Mouse (Mus musculus) midbrain, embryonic 14.5 days (tissue): ENCODE data around the gene Sox6. TPM values are rescaled to one million over a fixed set of nuclear protein-coding genes. Genes with fewer than 3 reads are reported as not detected.
A peak's percentile ranks its signal among the peaks of the same experiment; 100 is the strongest.

ENCODE experiments used
- ATAC-seq: fragments of 200-750 bp; cut with Nextera tagmentation; 2 replicates; pipeline ENCODE4 v1.8.0; 2017; ENCODE audit warnings: moderate number of reproducible peaks, moderate library complexity; ENCODE audit not compliant: low FRiP score, low TSS enrichment
- DNase-seq: peaks from one replicate; pipeline ENCODE4 v3.0.0-alpha.2; 2015
- H3K27ac ChIP-seq: fragments of 300-500 bp; sonication (generic); replicated peaks from 2 replicates; pipeline ENCODE4 v1.5.1; 2014; ENCODE audit warnings: mild to moderate bottlenecking, low read depth, low read length, moderate library complexity
- H3K27me3 ChIP-seq: fragments of 300-500 bp; sonication (generic); 2 replicates; pipeline ENCODE4 v1.6.1; 2014; ENCODE audit warnings: low read length, control low read depth, mixed read lengths; ENCODE audit not compliant: control insufficient read depth, insufficient read depth
- H3K36me3 ChIP-seq: fragments of 300-500 bp; sonication (generic); 2 replicates; pipeline ENCODE4 v1.6.1; 2014; ENCODE audit warnings: low read length, control low read depth; ENCODE audit not compliant: control insufficient read depth, insufficient read depth
- H3K4me1 ChIP-seq: fragments of 300-500 bp; sonication (generic); 2 replicates; pipeline ENCODE4 v1.6.1; 2014; ENCODE audit warnings: mild to moderate bottlenecking, antibody characterized with exemption, low read length, control low read depth; ENCODE audit not compliant: control insufficient read depth, insufficient read depth
- H3K4me2 ChIP-seq: fragments of 300-500 bp; sonication (generic); 2 replicates; pipeline ENCODE4 v1.6.1; 2014; ENCODE audit warnings: mild to moderate bottlenecking, low read length, moderate library complexity
- H3K4me3 ChIP-seq: fragments of 300-500 bp; sonication (generic); replicated peaks from 2 replicates; pipeline ENCODE4 v1.5.1; 2014; ENCODE audit warnings: low read depth, low read length
- H3K9ac ChIP-seq: fragments of 300-500 bp; sonication (generic); replicated peaks from 2 replicates; pipeline ENCODE4 v1.6.1; 2014; ENCODE audit warnings: mild to moderate bottlenecking, low read length, moderate library complexity
- H3K9me3 ChIP-seq: fragments of 300-500 bp; sonication (generic); 2 replicates; pipeline ENCODE4 v1.6.1; 2016; ENCODE audit warnings: low read length, control low read depth, mixed read lengths; ENCODE audit not compliant: control insufficient read depth
- WGBS: fragments of 180-500 bp; shearing (Covaris S2); extraction: QIAGEN DNeasy Blood & Tissue Kit; methylation state at CpG from one replicate; pipeline ENCODE4 v1.1.7; 2014; 5-methylcytosine and 5-hydroxymethylcytosine counted together
- polyA plus RNA-seq: library from polyadenylated mRNA; unstranded; fragments of >200 nt; fragmentation: Nextera tagmentation; extraction: Ambion mirVana; gene quantifications from 2 replicates; pipeline ENCODE4 v1.2.1, GENCODE M21; 2014

Sox6 gene
- polyA plus RNA-seq, 1 experiment from 2014 or later = 52.1 TPM

GRCm38 (mm10) chr7:115751083-115751482 is 287.5 kb downstream of the Sox6 start:
- Histone ChIP-seq H3K27ac (no peak overlapping the region), H3K27me3 (no peaks in the 10 kb centered on the region), H3K4me1 (peaks cover 21% of the 10 kb centered on the region), H3K4me3 (no peak overlapping the region), H3K9ac (no peak overlapping the region), H3K9me3 (no peaks in the 10 kb centered on the region), H3K4me2 (no peak overlapping the region), H3K36me3 (no peaks in the 10 kb centered on the region)
- ATAC-seq (no peak), DNase-seq (peak; percentile 17)
- WGBS = 19% methylated on average over 3 of the region's 3 CpGs

- no peak overlapping the region for H3K27ac ChIP-seq
Observed at GRCm38 (mm10) chr7:115750275-115750825, 288.2 kb downstream of the Sox6 start.

GRCm38 (mm10) chr7:115747541-115747940 is 291.1 kb downstream of the Sox6 start:
- H3K4me3 ChIP-seq = no peak overlapping the region
- ATAC-seq (no peak), DNase-seq (peak; percentile 36)
- no peaks in the 10 kb centered on the region for H3K36me3 ChIP-seq
- WGBS = 36% methylated on average over 7 of the region's 7 CpGs
- no peak overlapping the region for H3K4me2 ChIP-seq
- H3K4me1 ChIP-seq = peaks cover 21% of the 10 kb centered on the region
- no peaks in the 10 kb centered on the region for H3K9me3 ChIP-seq
- H3K27ac ChIP-seq = no peak overlapping the region
- H3K9ac ChIP-seq = no peak overlapping the region
- no peaks in the 10 kb centered on the region for H3K27me3 ChIP-seq

More at GRCm38 (mm10) chr7:115750275-115750825, 288.2 kb downstream of the Sox6 start:
- Histone ChIP-seq H3K36me3 (no peaks in the 10 kb centered on the region), H3K4me1 (peaks cover 21% of the 10 kb centered on the region), H3K9ac (no peak overlapping the region), H3K27me3 (no peaks in the 10 kb centered on the region), H3K9me3 (no peaks in the 10 kb centered on the region), H3K4me2 (no peak overlapping the region), H3K4me3 (no peak overlapping the region)
- ATAC-seq = no peak
- 43% methylated on average over 8 of the region's 8 CpGs for WGBS
- peak; percentile 8 for DNase-seq

GRCm38 (mm10) chr7:115745672-115746253 is 292.8 kb downstream of the Sox6 start:
- H3K4me3 ChIP-seq = no peak overlapping the region
- 69% methylated on average over 4 of the region's 4 CpGs for WGBS

GRCm38 (mm10) chr7:115734137-115734536 is 304.5 kb downstream of the Sox6 start:
- Histone ChIP-seq H3K27me3 (no peaks in the 10 kb centered on the region), H3K27ac (no peak overlapping the region), H3K9me3 (no peaks in the 10 kb centered on the region), H3K4me3 (no peak overlapping the region), H3K9ac (no peak overlapping the region), H3K4me2 (no peak overlapping the region), H3K36me3 (no peaks in the 10 kb centered on the region), H3K4me1 (no peaks in the 10 kb centered on the region)
- no peak for DNase-seq
- 57% methylated on average over 7 of the region's 7 CpGs for WGBS
- ATAC-seq = no peak

More at GRCm38 (mm10) chr7:115745672-115746253, 292.8 kb downstream of the Sox6 start:
- Histone ChIP-seq H3K4me2 (no peak overlapping the region), H3K27me3 (no peaks in the 10 kb centered on the region), H3K9ac (no peak overlapping the region), H3K36me3 (no peaks in the 10 kb centered on the region), H3K9me3 (no peaks in the 10 kb centered on the region), H3K27ac (no peak overlapping the region), H3K4me1 (peaks cover 5% of the 10 kb centered on the region)
- DNase-seq = no peak
- ATAC-seq = no peak

GRCm38 (mm10) chr7:115732824-115733223 is 305.8 kb downstream of the Sox6 start:
- H3K4me1 ChIP-seq = no peaks in the 10 kb centered on the region
- ATAC-seq (no peak), DNase-seq (no peak)
- no peak overlapping the region for H3K9ac ChIP-seq
- 31% methylated on average over 1 of the region's 1 CpGs for WGBS
- H3K4me2 ChIP-seq = no peak overlapping the region
- no peak overlapping the region for H3K27ac ChIP-seq
- no peaks in the 10 kb centered on the region for H3K27me3 ChIP-seq
- no peaks in the 10 kb centered on the region for H3K9me3 ChIP-seq
- no peaks in the 10 kb centered on the region for H3K36me3 ChIP-seq
- H3K4me3 ChIP-seq = no peak overlapping the region

GRCm38 (mm10) chr7:115726776-115727175 is 311.8 kb downstream of the Sox6 start:
- H3K9me3 ChIP-seq = no peaks in the 10 kb centered on the region
- DNase-seq (no peak), ATAC-seq (no peak)
- no peak overlapping the region for H3K4me3 ChIP-seq
- no peak overlapping the region for H3K27ac ChIP-seq
- H3K36me3 ChIP-seq = no peaks in the 10 kb centered on the region
- WGBS = 97% methylated on average over 2 of the region's 2 CpGs
- H3K27me3 ChIP-seq = no peaks in the 10 kb centered on the region
- H3K4me2 ChIP-seq = no peak overlapping the region
- H3K4me1 ChIP-seq = 0 out of 2 replicates have a peak, but pooled peaks cover 6% of the 10 kb centered on the region
- no peak overlapping the region for H3K9ac ChIP-seq

- no peak overlapping the region for H3K4me2 ChIP-seq
- H3K36me3 ChIP-seq = no peaks in the 10 kb centered on the region
- no peak overlapping the region for H3K9ac ChIP-seq
- no peaks in the 10 kb centered on the region for H3K27me3 ChIP-seq
- H3K4me1 ChIP-seq = 0 out of 2 replicates have a peak, but pooled peaks cover 8% of the 10 kb centered on the region
- no peak overlapping the region for H3K27ac ChIP-seq
- no peak overlapping the region for H3K4me3 ChIP-seq
- ATAC-seq (no peak), DNase-seq (no peak)
- no peaks in the 10 kb centered on the region for H3K9me3 ChIP-seq
- WGBS = 91% methylated on average over 2 of the region's 2 CpGs
Observed at GRCm38 (mm10) chr7:115724404-115724803, 314.2 kb downstream of the Sox6 start.
